Mouse (Mus musculus) mesoderm, embryonic 11.5 days (tissue): ENCODE measurements at regions not wholly inside any gene's neighbourhood (a gene's known extent, or its start where the extent isn't known, plus 50 kb on each side); places are given as distances from the start of the nearest gene placed in this dataset.

Experiments
- DNase-seq: peaks from one replicate; pipeline ENCODE4 v3.0.0-alpha.2; 2012; ENCODE audit warnings: low read depth, low spot score

GRCm38 (mm10) chr11:48176451-48176850, 187.7 kb upstream of the Sgcd start:
- no peak for DNase-seq

DNA sequence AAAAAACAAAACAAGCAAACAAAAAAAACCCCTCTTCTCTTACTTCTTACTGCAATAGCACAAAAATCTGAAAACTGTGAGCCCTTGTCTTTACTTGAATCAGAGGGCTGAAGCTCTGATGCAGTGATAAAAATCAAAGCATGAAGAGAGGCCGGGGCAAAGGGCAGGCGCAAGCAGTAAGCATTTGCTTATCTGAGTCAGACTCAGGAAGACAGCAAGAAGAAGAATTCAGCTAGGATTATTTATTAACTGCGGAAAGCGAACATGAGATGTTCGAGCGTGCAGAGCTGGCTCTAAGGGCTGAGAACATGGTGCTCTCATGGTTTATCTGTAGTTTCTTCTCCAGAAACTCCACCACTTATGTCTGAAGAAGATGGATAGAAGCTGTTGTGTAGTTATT, 163.4 kb upstream of the Sgcd start:
- DNase-seq = no peak

- DNase-seq = no peak
These were observed 144.6 kb upstream of the Sgcd start for GRCm38 (mm10) chr11:48133335-48133734.

DNA sequence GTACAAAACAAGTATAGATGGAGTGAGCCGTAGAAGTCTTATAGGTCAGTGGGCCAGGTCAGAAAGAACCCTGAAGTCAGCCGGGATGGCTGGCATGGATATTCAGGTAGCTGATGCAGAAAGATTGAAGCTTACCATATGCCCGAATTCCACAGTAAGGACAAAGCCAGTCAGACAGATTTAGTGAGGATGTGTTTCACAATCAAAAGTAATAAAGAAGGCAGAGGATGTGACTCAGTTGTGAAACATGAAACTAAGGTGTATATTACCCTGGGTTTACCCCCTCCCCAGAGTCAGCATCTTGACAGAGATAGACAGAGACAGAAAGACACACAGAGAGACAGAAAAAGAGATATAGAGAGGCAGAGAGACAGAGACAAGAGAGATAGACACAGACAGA, 109.3 kb upstream of the Sgcd start:
- no peak for DNase-seq

DNA sequence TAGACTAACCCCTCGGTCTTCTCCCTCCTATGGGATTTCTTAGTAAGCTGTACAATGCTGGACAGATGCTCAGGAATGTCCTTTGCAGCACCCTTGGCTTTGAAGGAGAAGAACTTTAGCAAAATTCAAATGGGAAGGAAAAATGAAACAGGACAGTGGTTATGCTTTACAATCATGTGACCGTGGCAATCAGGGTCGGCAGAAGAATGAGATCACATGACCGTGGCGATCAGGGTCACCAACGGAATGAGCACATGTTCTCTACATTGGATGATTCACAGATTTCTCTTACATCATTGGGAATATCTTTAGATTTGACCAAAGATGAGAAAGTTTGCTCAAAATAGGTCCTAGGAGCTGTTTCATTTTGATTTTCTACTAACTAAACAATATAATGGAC, 108.7 kb upstream of the Sgcd start:
- no peak for DNase-seq

- DNase-seq = no peak
These were observed 78.3 kb upstream of the Sgcd start for GRCm38 (mm10) chr11:48067072-48067471.

GRCm38 (mm10) chr11:48063719-48064118, 75.0 kb upstream of the Sgcd start:
- no peak for DNase-seq

GRCm38 (mm10) chr11:48061501-48061900, 72.7 kb upstream of the Sgcd start:
- no peak for DNase-seq

DNA sequence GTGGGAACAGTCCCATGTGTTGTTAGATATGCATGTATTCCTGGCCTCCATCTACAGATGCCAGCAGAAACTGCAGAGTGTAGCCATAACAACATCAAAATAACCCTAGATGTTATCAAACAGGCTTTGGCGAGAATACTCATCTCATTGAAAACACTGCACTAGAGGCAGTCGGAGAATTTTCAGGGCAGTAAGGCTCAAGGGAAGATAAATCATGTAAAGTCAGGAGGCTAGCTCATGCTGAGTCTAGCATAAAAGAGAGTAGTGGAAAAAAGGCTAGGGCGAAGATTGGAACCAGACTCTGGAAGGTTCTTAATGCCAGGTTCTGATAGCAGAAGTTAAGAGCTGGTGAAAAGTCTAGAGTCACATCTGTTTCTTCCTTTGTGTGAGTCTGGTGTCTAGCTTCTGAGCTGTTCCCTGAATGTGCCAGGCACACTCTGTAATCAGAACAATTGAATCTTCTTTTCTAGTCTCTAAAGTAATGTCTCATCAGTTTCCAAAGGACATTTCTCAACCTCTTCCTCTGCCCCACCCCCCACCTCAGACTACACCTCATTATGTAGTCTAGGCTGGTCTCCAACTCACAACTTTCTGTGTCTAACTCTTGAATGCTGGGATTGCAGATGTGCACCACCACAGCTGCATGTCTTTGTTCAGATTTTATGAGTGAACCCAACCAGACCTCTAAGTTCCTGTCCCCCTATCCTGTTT, 62.5 kb upstream of the Sgcd start:
- no peak for DNase-seq

DNA sequence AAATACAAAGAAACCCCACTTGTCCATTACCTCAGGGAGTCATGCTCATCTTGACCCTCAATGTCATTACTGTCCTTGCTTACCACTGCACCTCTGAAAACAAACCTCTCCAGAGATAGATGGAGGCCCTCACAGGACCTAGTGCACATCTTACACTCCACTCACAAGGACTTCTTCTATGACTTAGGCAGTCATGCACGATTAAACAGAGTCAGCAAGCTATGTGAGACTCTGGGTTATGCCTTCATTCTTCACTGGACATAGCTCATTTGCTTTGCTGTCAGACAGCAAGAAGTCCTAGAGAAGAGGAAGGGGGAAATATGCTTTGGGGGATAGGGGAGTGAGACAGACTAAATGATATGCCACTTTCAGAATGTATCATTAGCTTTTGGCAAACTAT, 59.5 kb upstream of the Sgcd start:
- DNase-seq = no peak
